Mouse (Mus musculus) layer of hippocampus, postnatal 25 days (tissue): ENCODE results near the gene Ift20. TPM values are rescaled to one million over a fixed set of nuclear protein-coding genes. Genes with fewer than 3 reads are reported as not detected.
"Not testable (repeated sequence)": the region's sequence is repeated elsewhere in the genome, so short reads cannot be mapped to it uniquely, and the experiment has no call there.

Source experiments
- DNase-seq, 2 experiments: peaks; one replicate each; pipeline ENCODE4 v3.0.0; 2022; ENCODE audit warnings: mixed read lengths in 2 of 2, low spot score in 1 of 2; ENCODE audit errors: extremely low spot score in 1 of 2
- total RNA-seq, 2 experiments: library from RNA; stranded (reverse); gene quantifications; 2 replicates each; pipeline ENCODE4 v1.2.3; 2021

The Ift20 gene
- total RNA-seq, 2 experiments from 2014 or later: 80.0 to 83.0 TPM

GRCm38 (mm10) chr11:78557241-78557640 lies 21.1 kb downstream of the Ift20 start:
- DNase-seq: no peak

DNA sequence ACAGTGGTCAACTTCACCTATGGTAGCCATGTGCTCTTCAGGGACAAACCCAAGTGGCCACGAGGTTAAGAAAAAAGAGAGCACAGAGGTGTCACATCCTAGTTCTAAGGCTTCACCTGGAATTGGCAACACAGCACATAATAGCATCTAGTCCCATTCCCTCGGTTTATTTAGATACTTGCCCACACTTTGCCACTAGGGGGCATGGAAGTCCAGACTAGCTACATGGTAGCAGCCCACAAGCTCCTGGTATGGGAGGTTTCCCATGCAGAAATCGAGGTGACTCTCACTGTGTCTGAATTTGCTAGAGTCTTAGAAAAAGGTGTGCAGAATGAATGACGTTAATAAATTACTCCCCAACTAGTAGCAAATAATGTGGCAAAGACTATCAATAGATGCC lies 24.3 kb downstream of the Ift20 start:
- peak in 1 of 2 experiments; percentile 70 for DNase-seq

DNA sequence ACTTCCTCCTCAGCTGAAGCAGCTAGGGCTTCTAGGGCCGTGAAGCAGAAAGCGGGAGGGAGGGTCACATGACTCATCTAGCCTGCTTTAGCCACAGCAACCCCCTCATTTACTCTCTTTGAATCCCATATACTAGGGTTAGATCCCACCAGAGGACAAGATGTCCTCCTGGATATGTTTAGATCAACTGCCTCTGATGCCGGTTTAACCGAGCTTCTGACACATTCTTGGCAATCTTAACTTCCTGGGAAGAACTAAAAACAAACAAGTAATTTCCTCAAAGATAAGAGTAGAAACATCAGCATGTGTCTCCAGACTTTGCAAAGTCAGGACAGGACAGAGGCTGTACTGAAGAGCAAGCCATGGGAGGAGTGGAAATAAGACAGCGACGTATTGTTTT lies 30.6 kb downstream of the Ift20 start:
- no peak for DNase-seq

GRCm38 (mm10) chr11:78567614-78568013 lies 31.5 kb downstream of the Ift20 start:
- no peak for DNase-seq

GRCm38 (mm10) chr11:78568827-78569226 lies 32.7 kb downstream of the Ift20 start:
- no peak for DNase-seq

- DNase-seq: no peak
Observed at GRCm38 (mm10) chr11:78569806-78570205, 33.6 kb downstream of the Ift20 start.

GRCm38 (mm10) chr11:78571441-78571840 lies 35.3 kb downstream of the Ift20 start:
- DNase-seq: no peak

DNA sequence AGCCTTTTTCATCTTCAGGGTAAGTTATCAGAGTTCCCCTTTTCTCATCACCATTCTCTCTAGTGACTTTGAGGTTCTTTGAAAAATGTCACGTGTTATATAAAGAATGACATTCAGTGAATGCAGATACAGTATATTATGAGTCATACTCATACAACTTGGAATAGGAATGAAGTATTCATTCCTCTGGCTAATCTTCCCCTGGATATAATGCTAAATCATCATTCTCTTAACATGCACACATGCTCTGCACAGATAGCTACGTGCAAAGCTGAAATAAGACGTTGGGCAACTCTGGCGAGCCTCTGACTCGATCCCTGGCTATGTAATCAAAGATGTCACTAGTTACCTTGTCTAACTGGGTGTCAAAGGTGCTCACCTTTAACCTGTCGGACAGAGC lies 35.7 kb downstream of the Ift20 start:
- no peak for DNase-seq

DNA sequence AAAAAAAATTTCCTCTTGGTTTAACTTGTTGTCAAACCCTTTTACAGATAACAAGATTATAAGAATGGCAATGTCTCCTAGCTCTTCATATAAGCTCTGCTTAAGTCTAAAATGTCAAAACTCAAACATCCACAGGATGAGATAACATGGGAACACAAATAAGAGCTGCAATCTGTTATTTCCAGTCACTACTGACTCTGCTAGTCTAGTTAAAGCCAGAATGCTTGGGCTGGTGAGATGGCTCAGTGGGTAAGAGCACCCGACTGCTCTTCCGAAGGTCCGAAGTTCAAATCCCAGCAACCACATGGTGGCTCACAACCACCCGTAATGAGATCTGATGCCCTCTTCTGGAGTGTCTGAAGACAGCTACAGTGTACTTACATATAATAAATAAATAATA lies 37.9 kb downstream of the Ift20 start:
- DNase-seq: not testable (repeated sequence)

GRCm38 (mm10) chr11:78574536-78574935 lies 38.4 kb downstream of the Ift20 start:
- DNase-seq: no peak

DNA sequence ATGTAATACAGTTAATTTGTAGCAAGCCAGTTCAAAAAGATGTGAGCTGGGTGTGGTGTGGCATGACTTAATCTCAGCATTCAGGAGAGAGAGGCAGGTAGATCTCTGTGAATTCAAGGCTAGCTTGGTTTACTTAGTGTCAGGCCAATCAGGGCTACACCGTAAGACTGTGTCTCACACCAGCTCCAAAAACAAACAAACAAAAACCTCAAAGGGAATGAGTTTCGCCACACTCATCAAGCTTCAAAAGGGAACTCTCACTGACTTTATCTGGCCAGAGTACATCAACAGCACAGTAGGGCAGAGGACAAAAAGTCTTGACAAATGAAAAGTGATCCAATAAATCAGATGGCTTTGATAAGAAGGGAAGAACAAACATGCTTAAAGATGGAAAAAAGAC lies 38.8 kb downstream of the Ift20 start:
- no peak for DNase-seq

GRCm38 (mm10) chr11:78582848-78583247 lies 46.7 kb downstream of the Ift20 start:
- DNase-seq: no peak

GRCm38 (mm10) chr11:78586099-78586498 lies 49.9 kb downstream of the Ift20 start:
- DNase-seq: no peak

- DNase-seq: not testable (repeated sequence)
Observed at GRCm38 (mm10) chr11:78587677-78588076, 51.5 kb downstream of the Ift20 start.

Other genes with a start within 250 kb of the Ift20 start
- gene BC030499, start 245.5 kb upstream of the Ift20 start, total RNA-seq: 1 to 10 TPM; 4.0 to 5.6 TPM
- 1 to 10 TPM; 4.2 to 4.6 TPM for gene Spag5, start 234.8 kb upstream of the Ift20 start, total RNA-seq
- gene Aldoc, start 213.4 kb upstream of the Ift20 start, total RNA-seq: 100 to 1,000 TPM; 852 to 862 TPM
- gene Pigs, start 207.9 kb upstream of the Ift20 start, total RNA-seq: 10 to 100 TPM; 62.2 to 65.8 TPM
- gene Unc119, start 192.9 kb upstream of the Ift20 start, total RNA-seq: 10 to 100 TPM; 29.6 to 32.5 TPM
- not detected for gene Foxn1, start 149.8 kb upstream of the Ift20 start, total RNA-seq
- not detected for gene Slc13a2, start 114.1 kb upstream of the Ift20 start, total RNA-seq
- gene Slc46a1, start 70.7 kb upstream of the Ift20 start, total RNA-seq: 10 to 100 TPM; 10.6 to 11.2 TPM
- 10 to 100 TPM; 39.5 to 40.8 TPM for gene Sarm1, start 38.6 kb upstream of the Ift20 start, total RNA-seq
- gene Vtn, start 37.3 kb upstream of the Ift20 start, total RNA-seq: 10 to 100 TPM; 57.9 to 64.0 TPM
- 1 to 10 TPM; 5.0 to 5.5 TPM for gene Sebox, start 32.9 kb upstream of the Ift20 start, total RNA-seq
- 10 to 100 TPM; 40.7 to 44.5 TPM for gene Tmem199, start 24.2 kb upstream of the Ift20 start, total RNA-seq
- 100 to 1,000 TPM; 122 TPM for gene Poldip2, start 24.2 kb upstream of the Ift20 start, total RNA-seq
- 10 to 100 TPM; 34.7 to 35.5 TPM for gene Tnfaip1, start within 50 bp of the Ift20 start, total RNA-seq
- gene Tmem97, start 14.4 kb downstream of the Ift20 start, total RNA-seq: 10 to 100 TPM; 14.4 to 15.5 TPM
- gene Nlk, start 161.0 kb downstream of the Ift20 start, total RNA-seq: 10 to 100 TPM; 42.5 to 45.1 TPM
- 10 to 100 TPM; 17.9 to 19.5 TPM for gene Ccnq, start 215.4 kb downstream of the Ift20 start, total RNA-seq